Mouse (Mus musculus) neural tube, embryonic 13.5 days (tissue): ENCODE data around the gene Itpr1. TPM values are rescaled to one million over a fixed set of nuclear protein-coding genes. Genes with fewer than 3 reads are reported as not detected.

ENCODE experiments used
- ATAC-seq: fragments of 200-750 bp; cut with Nextera tagmentation; 2 replicates; pipeline ENCODE4 v1.8.0; 2017; ENCODE audit warnings: low read depth, mild to moderate bottlenecking, moderate TSS enrichment, moderate library complexity
- H3K27ac ChIP-seq: fragments of 300-500 bp; sonication (generic); replicated peaks from 2 replicates; pipeline ENCODE4 v1.5.1; 2015; ENCODE audit warnings: moderate library complexity, mild to moderate bottlenecking, inconsistent platforms
- H3K27me3 ChIP-seq: fragments of 300-500 bp; sonication (generic); 2 replicates; pipeline ENCODE4 v1.6.1; 2015; ENCODE audit warnings: mild to moderate bottlenecking, inconsistent platforms
- H3K36me3 ChIP-seq: fragments of 300-500 bp; sonication (generic); 2 replicates; pipeline ENCODE4 v1.6.1; 2015; ENCODE audit warnings: mild to moderate bottlenecking, inconsistent platforms
- H3K4me1 ChIP-seq: fragments of 300-500 bp; sonication (generic); replicated peaks from 2 replicates; pipeline ENCODE4 v1.6.1; 2015; ENCODE audit warnings: inconsistent platforms
- H3K4me2 ChIP-seq: fragments of 300-500 bp; sonication (generic); 2 replicates; pipeline ENCODE4 v1.6.1; 2015; ENCODE audit warnings: inconsistent platforms, mild to moderate bottlenecking, moderate library complexity
- H3K4me3 ChIP-seq: fragments of 300-500 bp; sonication (generic); 2 replicates; pipeline ENCODE4 v1.5.1; 2015; ENCODE audit warnings: mild to moderate bottlenecking, inconsistent platforms
- H3K9ac ChIP-seq: fragments of 300-500 bp; sonication (generic); 2 replicates; pipeline ENCODE4 v1.6.1; 2015; ENCODE audit warnings: moderate library complexity, mild to moderate bottlenecking, inconsistent platforms
- H3K9me3 ChIP-seq: fragments of 300-500 bp; sonication (generic); 2 replicates; pipeline ENCODE4 v1.6.1; 2016; ENCODE audit warnings: inconsistent platforms
- WGBS: fragments of 180-500 bp; shearing (Covaris S2); methylation state at CpG from one replicate; pipeline ENCODE4 v1.1.7; 2015; 5-methylcytosine and 5-hydroxymethylcytosine counted together
- polyA plus RNA-seq: library from polyadenylated mRNA; unstranded; fragments of >200 nt; fragmentation: Nextera tagmentation; extraction: Ambion mirVana; gene quantifications from 2 replicates; pipeline ENCODE4 v1.2.1, GENCODE M21; 2015

The Itpr1 gene
- polyA plus RNA-seq, 1 experiment from 2014 or later = 4.2 TPM

DNA sequence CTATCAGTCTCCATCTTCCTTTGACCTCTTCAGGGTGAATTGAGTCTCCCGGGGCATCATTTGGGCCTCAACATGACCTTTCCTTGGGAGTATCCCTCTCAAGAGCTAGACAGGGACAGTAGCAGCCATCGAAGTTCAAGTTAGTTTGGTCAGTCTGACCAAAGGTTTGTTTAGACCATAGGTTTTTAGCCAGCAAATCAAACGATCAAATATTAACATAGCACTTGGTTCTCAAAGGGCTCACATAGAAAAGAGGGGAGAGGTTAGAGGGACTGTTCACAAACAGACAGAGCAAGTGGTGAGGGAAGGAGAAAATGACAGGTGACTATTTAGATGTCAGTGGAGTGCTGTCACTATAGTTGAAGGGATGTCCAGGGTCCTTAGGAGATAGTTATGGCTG, 293.3 kb downstream of the Itpr1 start:
- WGBS = over 99% methylated on average over 3 of the region's 3 CpGs
- ATAC-seq = no peak
- no peaks in the 10 kb centered on the region for H3K36me3 ChIP-seq
- H3K9me3 ChIP-seq = no peaks in the 10 kb centered on the region
- no peak overlapping the region for H3K9ac ChIP-seq
- H3K27me3 ChIP-seq = no peaks in the 10 kb centered on the region
- H3K27ac ChIP-seq = no peak overlapping the region
- H3K4me1 ChIP-seq = no peaks in the 10 kb centered on the region
- H3K4me2 ChIP-seq = no peak overlapping the region
- H3K4me3 ChIP-seq = no peak overlapping the region

DNA sequence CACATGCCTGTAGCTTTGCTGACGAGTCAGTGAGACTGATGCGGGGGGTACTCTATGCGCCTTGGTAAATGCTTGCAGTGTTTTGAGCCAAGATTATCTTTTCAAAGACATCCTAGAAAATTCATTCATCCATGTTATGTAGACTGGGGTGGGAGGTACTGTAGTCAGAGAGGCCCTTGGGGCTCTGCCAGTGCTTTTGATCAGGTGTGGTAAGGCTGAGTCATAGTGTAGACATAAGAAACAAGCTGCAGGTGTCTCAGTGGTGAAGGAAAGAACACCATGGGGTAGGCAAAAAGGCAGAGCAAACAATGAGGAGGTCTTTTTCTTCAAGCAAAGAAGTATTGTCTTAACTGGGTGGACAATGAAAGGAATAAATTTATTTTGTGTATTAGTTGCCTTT, 294.4 kb downstream of the Itpr1 start:
- ATAC-seq = no peak
- Histone ChIP-seq H3K4me3 (no peak overlapping the region), H3K36me3 (no peaks in the 10 kb centered on the region), H3K4me1 (no peaks in the 10 kb centered on the region), H3K4me2 (no peak overlapping the region), H3K9me3 (no peaks in the 10 kb centered on the region), H3K27me3 (no peaks in the 10 kb centered on the region), H3K9ac (no peak overlapping the region), H3K27ac (no peak overlapping the region)
- WGBS = 98% methylated on average over 3 of the region's 3 CpGs

- ATAC-seq = no peak
- no peak overlapping the region for H3K4me3 ChIP-seq
- no peaks in the 10 kb centered on the region for H3K36me3 ChIP-seq
- H3K9ac ChIP-seq = no peak overlapping the region
- no peak overlapping the region for H3K4me2 ChIP-seq
- no peaks in the 10 kb centered on the region for H3K9me3 ChIP-seq
- H3K4me1 ChIP-seq = no peaks in the 10 kb centered on the region
- WGBS = 91% methylated on average over 2 of the region's 2 CpGs
- H3K27ac ChIP-seq = no peak overlapping the region
- H3K27me3 ChIP-seq = no peaks in the 10 kb centered on the region
Measured at GRCm38 (mm10) chr6:108509320-108509719, 296.4 kb downstream of the Itpr1 start.

- no peaks in the 10 kb centered on the region for H3K36me3 ChIP-seq
- no peak overlapping the region for H3K27ac ChIP-seq
- no peak for ATAC-seq
- no peak overlapping the region for H3K4me3 ChIP-seq
- no peaks in the 10 kb centered on the region for H3K4me1 ChIP-seq
- H3K4me2 ChIP-seq = no peak overlapping the region
- no peak overlapping the region for H3K9ac ChIP-seq
- WGBS = 73% methylated on average over 9 of the region's 9 CpGs
- H3K9me3 ChIP-seq = no peaks in the 10 kb centered on the region
- no peaks in the 10 kb centered on the region for H3K27me3 ChIP-seq
Measured at GRCm38 (mm10) chr6:108510101-108510500, 297.2 kb downstream of the Itpr1 start.

DNA sequence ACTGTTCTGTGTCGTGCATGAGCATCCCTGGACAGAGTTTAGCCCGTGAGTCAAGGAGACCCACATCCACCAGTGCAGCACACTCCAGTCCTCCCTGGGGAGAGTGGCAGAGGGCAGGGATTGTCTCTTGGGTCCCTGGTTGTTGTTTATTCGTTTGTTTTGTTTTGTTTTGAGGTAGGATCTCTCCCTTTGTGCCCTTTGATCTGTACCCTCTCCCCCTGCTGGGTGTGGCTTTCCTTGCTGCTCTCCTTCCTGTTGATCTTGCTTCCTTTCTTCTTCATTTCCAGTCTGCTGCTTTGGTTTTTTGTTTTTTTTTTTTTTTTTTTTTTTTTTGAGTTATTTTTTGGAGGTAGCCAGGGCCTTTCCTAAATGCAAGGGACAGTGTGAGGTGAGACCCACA, 299.2 kb downstream of the Itpr1 start:
- Histone ChIP-seq H3K27me3 (no peaks in the 10 kb centered on the region), H3K4me3 (no peak overlapping the region), H3K4me1 (no peaks in the 10 kb centered on the region), H3K9me3 (no peaks in the 10 kb centered on the region), H3K9ac (no peak overlapping the region), H3K4me2 (no peak overlapping the region), H3K27ac (no peak overlapping the region), H3K36me3 (no peaks in the 10 kb centered on the region)
- WGBS = 55% methylated on average over 3 of the region's 3 CpGs
- no peak for ATAC-seq

GRCm38 (mm10) chr6:108512994-108513393, 300.1 kb downstream of the Itpr1 start:
- Histone ChIP-seq H3K4me2 (no peak overlapping the region), H3K9ac (no peak overlapping the region), H3K4me3 (no peak overlapping the region), H3K9me3 (no peaks in the 10 kb centered on the region), H3K27me3 (no peaks in the 10 kb centered on the region), H3K27ac (no peak overlapping the region), H3K36me3 (no peaks in the 10 kb centered on the region), H3K4me1 (no peaks in the 10 kb centered on the region)
- 86% methylated on average over 9 of the region's 9 CpGs for WGBS
- no peak for ATAC-seq

DNA sequence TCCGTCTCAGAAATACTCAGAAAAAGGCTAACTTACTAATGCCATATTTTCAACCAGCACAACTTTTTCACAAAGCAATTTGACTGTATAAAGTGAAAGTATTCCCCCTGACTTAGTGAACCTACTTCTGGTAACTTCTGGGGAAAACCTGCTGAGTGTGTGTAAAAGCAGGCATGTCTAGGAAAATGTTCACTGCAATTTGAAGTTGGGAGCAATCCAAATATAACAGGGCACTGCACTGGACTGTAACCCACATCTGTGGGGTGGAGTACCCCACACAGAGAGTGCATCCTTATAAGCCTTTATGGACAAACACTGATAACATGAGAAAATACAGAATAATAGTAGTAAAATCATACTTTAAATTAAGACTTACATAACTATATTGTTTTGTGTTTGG, 303.4 kb downstream of the Itpr1 start:
- Histone ChIP-seq H3K4me3 (no peak overlapping the region), H3K36me3 (no peaks in the 10 kb centered on the region), H3K27ac (no peak overlapping the region), H3K9me3 (no peaks in the 10 kb centered on the region), H3K27me3 (no peaks in the 10 kb centered on the region), H3K4me2 (no peak overlapping the region), H3K4me1 (peaks cover 8% of the 10 kb centered on the region), H3K9ac (no peak overlapping the region)
- ATAC-seq = no peak
- WGBS = 91% methylated on average over 1 of the region's 1 CpGs

DNA sequence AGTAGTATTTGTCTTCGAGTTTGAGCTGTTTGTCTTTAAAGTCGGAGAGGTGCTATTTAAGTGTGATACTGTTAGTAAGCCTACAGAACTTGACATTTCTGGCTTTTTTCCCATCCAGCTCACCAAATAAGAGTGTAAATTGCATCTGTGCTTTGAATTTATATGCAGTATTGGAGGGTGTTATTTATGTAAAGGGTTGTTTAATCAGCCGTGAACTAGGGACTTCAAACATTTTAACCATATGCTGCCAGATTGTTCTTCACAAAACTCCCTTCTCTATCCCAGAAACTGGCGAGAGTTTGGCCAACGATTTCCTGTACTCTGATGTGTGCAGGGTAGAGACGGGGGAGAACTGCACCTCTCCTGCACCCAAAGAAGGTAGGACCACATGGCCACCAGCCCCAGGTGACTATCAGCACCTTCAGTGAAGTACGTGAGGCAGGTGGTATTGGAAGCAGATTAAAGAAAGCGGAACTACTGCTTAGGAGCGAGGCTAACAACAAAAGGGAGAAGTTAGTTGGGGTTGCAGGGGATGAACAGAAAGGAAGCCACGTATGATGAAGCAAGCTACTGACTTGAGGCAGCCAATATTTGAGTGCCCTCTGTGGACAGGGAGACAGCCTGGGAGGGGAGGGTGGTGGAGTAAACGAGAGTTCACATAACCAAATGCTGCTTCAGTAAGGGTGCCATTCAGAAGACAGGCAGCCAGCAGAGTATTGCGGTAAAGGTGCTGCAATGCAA, 304.5 kb downstream of the Itpr1 start:
- H3K27me3 ChIP-seq = no peaks in the 10 kb centered on the region
- H3K4me3 ChIP-seq = no peak overlapping the region
- peaks cover 8% of the 10 kb centered on the region for H3K4me1 ChIP-seq
- WGBS = 85% methylated on average over 12 of the region's 12 CpGs
- H3K4me2 ChIP-seq = no peak overlapping the region
- no peak overlapping the region for H3K27ac ChIP-seq
- no peaks in the 10 kb centered on the region for H3K9me3 ChIP-seq
- H3K36me3 ChIP-seq = no peaks in the 10 kb centered on the region
- no peak for ATAC-seq
- no peak overlapping the region for H3K9ac ChIP-seq

GRCm38 (mm10) chr6:108517986-108518385, 305.1 kb downstream of the Itpr1 start:
- Histone ChIP-seq H3K27ac (no peak overlapping the region), H3K9me3 (no peaks in the 10 kb centered on the region), H3K36me3 (no peaks in the 10 kb centered on the region), H3K4me1 (peaks cover 8% of the 10 kb centered on the region), H3K9ac (no peak overlapping the region), H3K4me2 (no peak overlapping the region), H3K4me3 (no peak overlapping the region), H3K27me3 (no peaks in the 10 kb centered on the region)
- no peak for ATAC-seq
- WGBS = 91% methylated on average over 1 of the region's 1 CpGs

GRCm38 (mm10) chr6:108518552-108518951, 305.7 kb downstream of the Itpr1 start:
- no peaks in the 10 kb centered on the region for H3K9me3 ChIP-seq
- ATAC-seq = no peak
- no peaks in the 10 kb centered on the region for H3K36me3 ChIP-seq
- WGBS = 76% methylated on average over 14 of the region's 14 CpGs
- H3K9ac ChIP-seq = no peak overlapping the region
- peaks cover 8% of the 10 kb centered on the region for H3K4me1 ChIP-seq
- H3K4me2 ChIP-seq = no peak overlapping the region
- H3K27me3 ChIP-seq = no peaks in the 10 kb centered on the region
- H3K27ac ChIP-seq = no peak overlapping the region
- no peak overlapping the region for H3K4me3 ChIP-seq

DNA sequence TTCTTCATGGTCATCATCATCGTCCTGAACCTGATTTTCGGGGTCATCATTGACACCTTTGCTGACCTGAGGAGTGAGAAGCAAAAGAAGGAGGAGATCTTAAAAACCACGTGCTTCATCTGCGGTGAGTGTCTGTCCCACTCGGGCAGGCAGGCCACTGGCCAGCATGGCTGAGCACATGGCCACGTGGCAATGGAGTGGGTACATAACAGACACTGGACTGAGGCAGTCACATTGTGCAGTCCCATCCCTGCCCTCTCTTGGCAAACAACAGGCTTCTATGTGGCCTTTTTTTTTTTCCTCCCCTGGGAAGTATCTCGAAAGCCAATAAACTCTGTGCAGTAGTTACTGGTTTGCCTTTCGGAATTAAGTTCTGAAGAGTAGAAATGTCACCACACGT, 306.4 kb downstream of the Itpr1 start:
- no peak for ATAC-seq
- H3K4me3 ChIP-seq = no peak overlapping the region
- no peaks in the 10 kb centered on the region for H3K27me3 ChIP-seq
- H3K4me1 ChIP-seq = peaks cover 8% of the 10 kb centered on the region
- H3K36me3 ChIP-seq = no peaks in the 10 kb centered on the region
- WGBS = 91% methylated on average over 9 of the region's 9 CpGs
- no peak overlapping the region for H3K4me2 ChIP-seq
- no peak overlapping the region for H3K9ac ChIP-seq
- H3K27ac ChIP-seq = no peak overlapping the region
- H3K9me3 ChIP-seq = no peaks in the 10 kb centered on the region

- Histone ChIP-seq H3K27me3 (no peaks in the 10 kb centered on the region), H3K36me3 (no peaks in the 10 kb centered on the region), H3K9ac (no peak overlapping the region), H3K9me3 (no peaks in the 10 kb centered on the region), H3K4me3 (no peak overlapping the region), H3K27ac (no peak overlapping the region), H3K4me2 (no peak overlapping the region), H3K4me1 (no peaks in the 10 kb centered on the region)
- WGBS = 93% methylated on average over 16 of the region's 16 CpGs
- no peak for ATAC-seq
Measured at GRCm38 (mm10) chr6:108523956-108524616, 311.2 kb downstream of the Itpr1 start.

DNA sequence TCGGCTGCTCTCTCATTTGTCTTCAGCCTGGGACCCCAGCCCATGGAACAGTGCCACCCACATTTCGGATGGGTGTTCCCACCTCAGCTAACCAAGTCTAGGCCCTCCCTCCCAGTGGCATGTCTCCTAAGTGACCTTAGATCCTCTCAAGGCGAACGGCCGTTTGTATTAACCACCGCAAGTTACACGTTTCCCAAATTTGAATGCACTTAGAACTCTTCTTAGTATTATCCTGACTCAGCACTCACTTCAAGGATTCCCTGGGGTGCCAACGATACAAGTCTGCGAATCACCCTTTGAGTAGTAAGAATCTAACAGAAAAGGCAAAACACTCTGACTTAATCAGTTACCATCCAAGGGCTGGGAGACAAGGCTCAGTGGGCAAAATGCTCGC, 311.7 kb downstream of the Itpr1 start:
- Histone ChIP-seq H3K27ac (no peak overlapping the region), H3K27me3 (no peaks in the 10 kb centered on the region), H3K9me3 (no peaks in the 10 kb centered on the region), H3K4me3 (no peak overlapping the region), H3K4me1 (no peaks in the 10 kb centered on the region), H3K9ac (no peak overlapping the region), H3K4me2 (no peak overlapping the region), H3K36me3 (no peaks in the 10 kb centered on the region)
- WGBS = 90% methylated on average over 10 of the region's 10 CpGs
- no peak for ATAC-seq
